ENCODE assay signal across 22 mouse cellular contexts in the genomic region with DNA sequence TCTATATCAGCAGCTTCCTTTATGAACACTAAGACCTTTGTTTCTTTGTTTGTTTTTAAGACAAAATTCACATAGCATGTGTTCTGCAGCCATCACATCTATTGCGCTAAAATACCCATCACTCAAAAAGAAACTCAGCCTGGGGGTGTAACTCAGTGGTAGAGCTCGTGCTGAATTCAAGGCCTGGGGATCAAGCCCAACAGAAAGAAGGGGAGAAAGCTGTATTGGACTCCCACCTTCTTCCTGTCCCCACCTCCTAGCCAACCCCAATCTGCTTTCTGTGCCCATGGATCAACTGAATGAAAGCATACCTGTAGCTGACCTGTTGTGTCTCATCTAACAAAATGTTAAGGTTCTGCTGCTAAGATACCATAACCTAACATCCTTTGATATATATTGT. TPM values are rescaled to one million over a fixed set of nuclear protein-coding genes. Genes with fewer than 3 reads are reported as not detected.
A peak's percentile ranks its signal among the peaks of the same experiment; 100 is the strongest.
DNase-seq lines count a peak whose midpoint lies in the region; ATAC-seq and TF ChIP-seq lines count a peak whose summit lies in the region.
"Had no signal": no experiment of that assay in that cellular context is flagged by ENCODE, and none has a peak within 500 bp of the region (broad histone marks: within the 10 kb centered on the region; RNA-seq: fewer than 3 reads in every experiment).

No protein-coding gene starts in this region.

- no peaks in the 10 kb centered on the region for H3K36me3 ChIP-seq in heart, embryonic 16.5 days (ENCODE audit: control insufficient read depth, insufficient read depth)
- no peaks in the 10 kb centered on the region for H3K36me3 ChIP-seq in heart, embryonic 10.5 days
- peaks cover 15% of the 10 kb centered on the region; the same call in 1 of the 2 replicates for H3K36me3 ChIP-seq in thymus, adult 2 months (ENCODE audit: control insufficient read depth, insufficient read depth, low read length)
- H3K36me3 ChIP-seq: embryonic facial prominence, embryonic 10.5 days; heart, embryonic 15.5 days; hindbrain, embryonic 15.5 days had no signal

- TF ChIP-seq CTCF in thymus, adult 2 months (IDR thresholded peaks at IDR 0.05; ENCODE audit: borderline replicate concordance, control insufficient read depth, extremely low read depth, insufficient read depth, low read length, poor library complexity) = no peak
- no peak for TF ChIP-seq CTCF in bone marrow, adult 2 months (IDR thresholded peaks at IDR 0.05; ENCODE audit: control insufficient read depth, insufficient read depth, low read length)

- intact Hi-C loops in left cerebral cortex, postnatal 36 days (cut with DNase I) = no loop called here

- ATAC-seq in heart, embryonic 16.5 days (replicated peaks; ENCODE audit: extremely low read depth, insufficient read depth, low FRiP score) = no peak
- ATAC-seq: forebrain, embryonic 14.5 days; Patski had no signal

- no peaks in the 10 kb centered on the region for H3K27me3 ChIP-seq in heart, embryonic 16.5 days (ENCODE audit: control insufficient read depth, insufficient read depth, low read length)
- H3K27me3 ChIP-seq in heart, embryonic 10.5 days (ENCODE audit: insufficient read depth, poor library complexity, severe bottlenecking) = no peaks in the 10 kb centered on the region
- no peaks in the 10 kb centered on the region for H3K27me3 ChIP-seq in thymus, adult 2 months (ENCODE audit: control insufficient read depth, insufficient read depth, low read length)
- H3K27me3 ChIP-seq: heart, embryonic 15.5 days; hindbrain, embryonic 15.5 days had no signal

- DNase-seq in heart, embryonic 10.5 days (ENCODE audit: low spot score) = no peak
- DNase-seq in thymus, adult 2 months = peak; percentile 31
- DNase-seq in thymus, adult 18-20 months = no peak
- DNase-seq in thymus, postnatal 25 days = peak; percentile 53
- DNase-seq in adrenal gland, postnatal 25 days = no peak
- DNase-seq in left cerebral cortex, postnatal 36 days (ENCODE audit: low spot score in 2 of 2) = no peak
- DNase-seq: adrenal gland, adult 8-10 months; cerebellum, adult 18-20 months; cerebellum, postnatal 10 days; gastrocnemius, postnatal 36 days; heart, adult 11 months; heart, postnatal 36 days had no signal

- 63% methylated on average over 2 of the region's 2 CpGs for WGBS in heart, embryonic 16.5 days
- 76% methylated on average over 2 of the region's 2 CpGs for WGBS in heart, embryonic 10.5 days
- WGBS in thymus, adult 2 months = 5% methylated on average over 2 of the region's 2 CpGs
- WGBS in bone marrow, adult 2 months = 29% methylated on average over 2 of the region's 2 CpGs

- no peak overlapping the region for H3K4me2 ChIP-seq in heart, embryonic 16.5 days (ENCODE audit: low read depth, low read length)
- H3K4me2 ChIP-seq: heart, embryonic 15.5 days; hindbrain, embryonic 15.5 days had no signal

- no peaks in the 10 kb centered on the region for H3K9me3 ChIP-seq in heart, embryonic 16.5 days (replicated peaks; ENCODE audit: control insufficient read depth, low read length)
- no peaks in the 10 kb centered on the region for H3K9me3 ChIP-seq in heart, embryonic 10.5 days
- H3K9me3 ChIP-seq: embryonic facial prominence, embryonic 10.5 days; heart, embryonic 15.5 days; hindbrain, embryonic 15.5 days had no signal

- no peak overlapping the region for H3K9ac ChIP-seq in heart, embryonic 16.5 days (ENCODE audit: low read length)
- H3K9ac ChIP-seq: heart, embryonic 15.5 days; hindbrain, embryonic 15.5 days had no signal

- no peak for TF ChIP-seq POLR2A in thymus, adult 2 months (IDR thresholded peaks at IDR 0.05; ENCODE audit: control insufficient read depth, extremely low read depth, insufficient read depth, low read length, poor library complexity)
- no peak for TF ChIP-seq POLR2A in bone marrow, adult 2 months (IDR thresholded peaks at IDR 0.05; ENCODE audit: borderline replicate concordance, control insufficient read depth, low read depth, low read length)

- no peaks in the 10 kb centered on the region for H3K4me1 ChIP-seq in heart, embryonic 16.5 days (ENCODE audit: control insufficient read depth, insufficient read depth, low read length)
- H3K4me1 ChIP-seq in heart, embryonic 10.5 days = no peaks in the 10 kb centered on the region
- H3K4me1 ChIP-seq in thymus, adult 2 months (replicated peaks; ENCODE audit: control insufficient read depth, insufficient read depth, low read length) = peaks cover 22% of the 10 kb centered on the region
- H3K4me1 ChIP-seq in bone marrow, adult 2 months (ENCODE audit: control insufficient read depth, insufficient read depth, low read length) = peaks cover 3% of the 10 kb centered on the region; the same call in 1 of the 2 replicates
- H3K4me1 ChIP-seq: embryonic facial prominence, embryonic 10.5 days; heart, embryonic 15.5 days; hindbrain, embryonic 15.5 days had no signal

- H3K27ac ChIP-seq in heart, embryonic 16.5 days (ENCODE audit: low read length) = peak overlapping the region; percentile 58
- no peak overlapping the region for H3K27ac ChIP-seq in heart, embryonic 10.5 days
- H3K27ac ChIP-seq in thymus, adult 2 months (ENCODE audit: control insufficient read depth, insufficient read depth, low read length) = peak overlapping the region; percentile 99
- peak overlapping the region; percentile 56; the same call in 1 of the 2 replicates for H3K27ac ChIP-seq in bone marrow, adult 2 months (ENCODE audit: control insufficient read depth, insufficient read depth, low read depth, low read length, poor library complexity)
- H3K27ac ChIP-seq: embryonic facial prominence, embryonic 10.5 days; heart, embryonic 15.5 days; hindbrain, embryonic 15.5 days had no signal

- no peak overlapping the region for H3K4me3 ChIP-seq in heart, embryonic 16.5 days (ENCODE audit: low read length)
- no peak overlapping the region for H3K4me3 ChIP-seq in heart, embryonic 10.5 days
- H3K4me3 ChIP-seq in thymus, adult 2 months (ENCODE audit: control insufficient read depth, insufficient read depth, low read length) = peak overlapping the region; percentile 19
- H3K4me3 ChIP-seq in bone marrow, adult 2 months (replicated peaks; ENCODE audit: control insufficient read depth, low read depth, low read length) = no peak overlapping the region
- H3K4me3 ChIP-seq: embryonic facial prominence, embryonic 10.5 days; heart, embryonic 15.5 days; hindbrain, embryonic 15.5 days had no signal

RNA-seq across cellular contexts. Expression of a gene that starts 4.3 kb away (rescaled TPM):
- polyA plus RNA-seq in heart, embryonic 16.5 days (2015; fragmentation: Nextera tagmentation; extraction: Ambion mirVana) = 7.8 and 22.2 TPM in 2 replicates
- polyA plus RNA-seq in heart, embryonic 10.5 days (2016; fragmentation: Nextera tagmentation; extraction: Ambion mirVana) = 0.08 TPM in 1 of 2 replicates, not detected in the other
- 46.6 and 52.0 TPM in 2 replicates for polyA plus RNA-seq in thymus, adult 2 months (2012; rRNA removed)
- 21.2 and 30.2 TPM in 2 replicates for polyA plus RNA-seq in bone marrow, adult 2 months (2011; ENCODE audit: insufficient read depth, insufficient read length, low replicate concordance, missing spikeins)
- total RNA-seq in adrenal gland, postnatal 25 days (2021) = 0.15 TPM in 1 of 2 replicates, not detected in the other
- not detected for total RNA-seq in left cerebral cortex, postnatal 36 days (2021)
- total RNA-seq: gastrocnemius, adult 8-10 months had no signal
- polyA plus RNA-seq: embryonic facial prominence, embryonic 10.5 days; forebrain, embryonic 14.5 days; Patski had no signal

RNA-seq across cellular contexts. Expression of a gene that starts 26.2 kb away (rescaled TPM):
- not detected in 2 replicates for polyA plus RNA-seq in heart, embryonic 16.5 days (2015; fragmentation: Nextera tagmentation; extraction: Ambion mirVana)
- polyA plus RNA-seq in heart, embryonic 10.5 days (2016; fragmentation: Nextera tagmentation; extraction: Ambion mirVana) = not detected in 2 replicates
- 9.5 and 11.6 TPM in 2 replicates for polyA plus RNA-seq in thymus, adult 2 months (2012; rRNA removed)
- polyA plus RNA-seq in bone marrow, adult 2 months (2011; ENCODE audit: insufficient read depth, insufficient read length, low replicate concordance, missing spikeins) = 6.1 and 16.0 TPM in 2 replicates
- total RNA-seq in adrenal gland, postnatal 25 days (2021) = 0.18 TPM in 1 of 2 replicates, not detected in the other
- total RNA-seq in left cerebral cortex, postnatal 36 days (2021) = under 1 TPM in 1 of 2 experiments, not detected in 1; 0.16 TPM
- total RNA-seq: gastrocnemius, adult 8-10 months; gastrocnemius, postnatal 36 days had no signal
- polyA plus RNA-seq: embryonic facial prominence, embryonic 10.5 days; embryonic facial prominence, embryonic 14.5 days; forebrain, embryonic 14.5 days; heart, embryonic 15.5 days; hindbrain, embryonic 11.5 days; hindbrain, embryonic 15.5 days; Patski had no signal

Comparison
In these comparisons a context has a peak if more than half of its experiments do, and no peak if none do; other contexts are left out.
1. DNase-seq: peak in thymus, adult 2 months (single experiment) and thymus, postnatal 25 days (single experiment); none in heart, embryonic 10.5 days (single experiment), thymus, adult 18-20 months (0 of 2), adrenal gland, postnatal 25 days (single experiment) and left cerebral cortex, postnatal 36 days (0 of 2).